Mouse (Mus musculus): ENCODE results near the gene Susd6. TPM values are rescaled to one million over a fixed set of nuclear protein-coding genes. Genes with fewer than 3 reads are reported as not detected.

The Susd6 gene
- total RNA-seq, 1 experiment = 49.5 TPM

DNA sequence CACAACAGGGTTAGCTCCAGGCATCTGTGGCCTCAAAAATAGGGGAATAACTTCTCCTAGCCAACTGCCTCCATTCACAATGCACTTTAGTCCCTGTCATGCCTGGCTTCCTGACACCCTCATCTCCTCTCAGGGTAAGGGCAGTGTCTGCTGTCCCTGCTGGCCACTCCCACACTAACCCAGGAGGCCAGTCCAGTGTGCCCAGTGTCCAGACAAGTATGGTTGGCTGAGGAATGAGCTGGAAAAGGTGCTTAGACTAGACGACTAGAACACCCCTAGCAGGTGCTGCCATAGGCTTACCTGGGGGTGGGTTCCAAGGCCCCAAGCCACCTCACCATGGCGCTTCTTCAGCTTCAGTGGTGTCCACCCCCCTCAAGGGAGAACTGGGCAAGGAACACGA, 88.3 kb downstream of the Susd6 start:
- Histone ChIP-seq H3K9ac (ENCODE audit: insufficient read depth, low read depth, low read length, poor library complexity, severe bottlenecking) (no peak overlapping the region), H3K27ac (ENCODE audit: insufficient read depth, low read depth, low read length, poor library complexity, severe bottlenecking) (no peak overlapping the region; the same call in 1 of the 2 replicates), H3K9me3 (ENCODE audit: control insufficient read depth, insufficient read depth, low read depth, low read length) (no peaks in the 10 kb centered on the region), H3K4me1 (ENCODE audit: control insufficient read depth in 2 of 2, insufficient read depth in 2 of 2, low read length in 2 of 2, poor library complexity in 1 of 2) (peaks cover 2 to 13% of the 10 kb centered on the region in 2 experiments; a peak in 2 of 4 replicates), H3K4me3 (ENCODE audit: insufficient read depth in 1 of 2, low read depth in 1 of 2, low read length in 2 of 2, poor library complexity in 1 of 2, severe bottlenecking in 1 of 2) (no peak overlapping the region), H3K36me3 (ENCODE audit: control insufficient read depth, insufficient read depth, low read length, poor library complexity, severe bottlenecking) (peaks cover 23% of the 10 kb centered on the region; the same call in 1 of the 2 replicates)
- no peak for DNase-seq (ENCODE audit: low read depth, low spot score)
- TF ChIP-seq MAFK (IDR thresholded peaks at IDR 0.05; ENCODE audit: insufficient read depth, low read depth, low read length) (no peak), CHD2 (IDR thresholded peaks at IDR 0.05; ENCODE audit: low read depth, low read length) (no peak), ZC3H11A (IDR thresholded peaks at IDR 0.05; ENCODE audit: borderline replicate concordance, low read depth, low read length) (no peak), ZNF384 (IDR thresholded peaks at IDR 0.05; ENCODE audit: low read depth, low read length) (no peak), HCFC1 (IDR thresholded peaks at IDR 0.05; ENCODE audit: borderline replicate concordance, insufficient read depth, low read length) (no peak)
- in situ Hi-C loops (cut with MboI; ENCODE audit: low sequenced_read_pairs in 2 of 2, unreplicated experiment in 2 of 2) = no loop called here

DNA sequence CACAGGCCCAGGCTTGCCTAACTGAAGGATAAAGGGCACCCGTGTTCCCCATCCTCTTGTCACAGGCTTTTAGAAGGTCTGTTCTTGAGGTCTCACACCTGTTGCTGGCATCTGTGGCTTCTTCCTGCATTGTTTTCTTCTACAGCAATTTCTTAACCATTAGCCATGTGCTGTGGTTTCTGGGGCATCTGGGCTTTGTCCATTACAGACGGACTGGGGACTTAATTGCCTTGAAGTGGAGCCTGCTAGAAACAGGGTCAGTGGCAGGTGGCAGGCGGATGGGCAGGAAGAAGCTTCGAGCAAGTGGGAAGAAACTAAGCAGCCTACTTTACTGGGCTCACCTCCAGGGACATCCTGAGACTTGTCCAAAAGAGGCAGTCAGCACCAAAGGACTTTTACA, 89.0 kb downstream of the Susd6 start:
- H3K9ac ChIP-seq (ENCODE audit: insufficient read depth, low read depth, low read length, poor library complexity, severe bottlenecking) = no peak overlapping the region
- DNase-seq (ENCODE audit: low read depth, low spot score) = no peak
- no peak overlapping the region for H3K4me3 ChIP-seq (ENCODE audit: insufficient read depth in 1 of 2, low read depth in 1 of 2, low read length in 2 of 2, poor library complexity in 1 of 2, severe bottlenecking in 1 of 2)
- H3K9me3 ChIP-seq (ENCODE audit: control insufficient read depth, insufficient read depth, low read depth, low read length) = no peaks in the 10 kb centered on the region
- H3K4me1 ChIP-seq (ENCODE audit: control insufficient read depth in 2 of 2, insufficient read depth in 2 of 2, low read length in 2 of 2, poor library complexity in 1 of 2) = peaks cover 2 to 18% of the 10 kb centered on the region in 2 experiments; a peak in 2 of 4 replicates
- H3K36me3 ChIP-seq (ENCODE audit: control insufficient read depth, insufficient read depth, low read length, poor library complexity, severe bottlenecking) = peaks cover 19% of the 10 kb centered on the region; the same call in 1 of the 2 replicates
- in situ Hi-C loops (cut with MboI; ENCODE audit: low sequenced_read_pairs in 2 of 2, unreplicated experiment in 2 of 2) = no loop called here
- H3K27ac ChIP-seq (ENCODE audit: insufficient read depth, low read depth, low read length, poor library complexity, severe bottlenecking) = no peak overlapping the region
- TF ChIP-seq CHD2 (IDR thresholded peaks at IDR 0.05; ENCODE audit: low read depth, low read length) (no peak), HCFC1 (IDR thresholded peaks at IDR 0.05; ENCODE audit: borderline replicate concordance, insufficient read depth, low read length) (no peak), MAFK (IDR thresholded peaks at IDR 0.05; ENCODE audit: insufficient read depth, low read depth, low read length) (no peak)

DNA sequence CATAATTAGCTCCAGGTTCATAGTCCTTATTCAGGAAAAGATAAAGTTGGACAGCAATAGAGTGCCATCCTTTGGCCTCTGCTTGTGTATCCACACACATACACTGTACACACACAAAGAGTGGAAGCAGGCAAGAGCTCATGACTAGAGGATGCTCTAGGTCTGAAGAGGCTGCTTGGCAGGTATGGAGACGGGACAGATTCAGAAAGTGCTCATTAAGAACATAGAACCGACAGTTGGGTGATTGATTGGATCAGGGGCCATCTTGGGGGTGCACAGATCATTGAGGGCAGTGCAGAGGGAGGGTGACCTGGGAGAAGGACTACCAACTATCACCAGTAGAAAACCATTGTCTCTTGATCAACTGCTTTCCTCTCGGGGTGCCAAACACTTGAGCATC, 90.8 kb downstream of the Susd6 start:
- TF ChIP-seq ZC3H11A (IDR thresholded peaks at IDR 0.05; ENCODE audit: borderline replicate concordance, low read depth, low read length) (no peak), ZNF384 (IDR thresholded peaks at IDR 0.05; ENCODE audit: low read depth, low read length) (no peak), CHD2 (IDR thresholded peaks at IDR 0.05; ENCODE audit: low read depth, low read length) (no peak), HCFC1 (IDR thresholded peaks at IDR 0.05; ENCODE audit: borderline replicate concordance, insufficient read depth, low read length) (no peak), MAFK (IDR thresholded peaks at IDR 0.05; ENCODE audit: insufficient read depth, low read depth, low read length) (no peak)
- Histone ChIP-seq H3K9me3 (ENCODE audit: control insufficient read depth, insufficient read depth, low read depth, low read length) (no peaks in the 10 kb centered on the region), H3K9ac (ENCODE audit: insufficient read depth, low read depth, low read length, poor library complexity, severe bottlenecking) (no peak overlapping the region), H3K36me3 (ENCODE audit: control insufficient read depth, insufficient read depth, low read length, poor library complexity, severe bottlenecking) (peaks cover 18% of the 10 kb centered on the region; the same call in 1 of the 2 replicates), H3K4me1 (ENCODE audit: control insufficient read depth in 2 of 2, insufficient read depth in 2 of 2, low read length in 2 of 2, poor library complexity in 1 of 2) (peaks cover 2 to 21% of the 10 kb centered on the region in 2 experiments; a peak in 2 of 4 replicates), H3K27ac (ENCODE audit: insufficient read depth, low read depth, low read length, poor library complexity, severe bottlenecking) (no peak overlapping the region), H3K4me3 (ENCODE audit: insufficient read depth in 1 of 2, low read depth in 1 of 2, low read length in 2 of 2, poor library complexity in 1 of 2, severe bottlenecking in 1 of 2) (no peak overlapping the region)
- in situ Hi-C loops (cut with MboI; ENCODE audit: low sequenced_read_pairs in 2 of 2, unreplicated experiment in 2 of 2) = loop anchor here in 1 of 2 experiments (10.0 kb wide), 1 partner anchor 116 kb away; the partner anchor contains the start of gene Ccdc177
- no peak for DNase-seq (ENCODE audit: low read depth, low spot score)

DNA sequence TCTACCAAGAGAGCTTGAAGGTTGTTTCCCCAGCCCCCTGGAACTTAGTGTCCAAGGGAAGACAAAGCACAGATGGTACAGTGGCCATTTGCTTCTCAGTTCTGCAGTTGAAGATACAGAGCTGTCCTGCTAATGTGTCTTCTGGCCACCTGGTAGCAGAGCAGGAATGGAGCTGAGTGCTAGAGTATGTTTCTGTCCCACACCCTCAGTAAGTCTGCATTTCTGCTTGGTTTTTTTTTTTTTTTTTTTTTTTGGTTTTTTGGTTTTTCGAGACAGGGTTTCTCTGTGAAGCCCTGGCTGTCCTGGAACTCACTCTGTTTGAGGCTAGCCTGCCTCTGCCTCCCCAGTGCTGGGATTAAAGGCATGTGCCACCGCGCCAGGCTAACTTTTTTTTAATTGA, 93.0 kb downstream of the Susd6 start:
- peak overlapping the region; percentile 96; the same call in 1 of the 2 replicates for H3K27ac ChIP-seq (ENCODE audit: insufficient read depth, low read depth, low read length, poor library complexity, severe bottlenecking)
- in situ Hi-C loops (cut with MboI; ENCODE audit: low sequenced_read_pairs in 2 of 2, unreplicated experiment in 2 of 2) = loop anchor here in 1 of 2 experiments (10.0 kb wide), 1 partner anchor 118 kb away; the partner anchor contains the start of gene Ccdc177
- H3K9ac ChIP-seq (ENCODE audit: insufficient read depth, low read depth, low read length, poor library complexity, severe bottlenecking) = no peak overlapping the region
- DNase-seq (ENCODE audit: low read depth, low spot score) = no peak
- peaks cover 2 to 28% of the 10 kb centered on the region in 2 experiments; a peak in 2 of 4 replicates for H3K4me1 ChIP-seq (ENCODE audit: control insufficient read depth in 2 of 2, insufficient read depth in 2 of 2, low read length in 2 of 2, poor library complexity in 1 of 2)
- H3K36me3 ChIP-seq (ENCODE audit: control insufficient read depth, insufficient read depth, low read length, poor library complexity, severe bottlenecking) = peaks cover 3% of the 10 kb centered on the region; the same call in 1 of the 2 replicates
- H3K9me3 ChIP-seq (ENCODE audit: control insufficient read depth, insufficient read depth, low read depth, low read length) = no peaks in the 10 kb centered on the region
- TF ChIP-seq CHD2 (IDR thresholded peaks at IDR 0.05; ENCODE audit: low read depth, low read length) (no peak), ZNF384 (IDR thresholded peaks at IDR 0.05; ENCODE audit: low read depth, low read length) (peak; percentile 53; the same call in 1 of the 2 replicates)
- no peak overlapping the region for H3K4me3 ChIP-seq (ENCODE audit: insufficient read depth in 1 of 2, low read depth in 1 of 2, low read length in 2 of 2, poor library complexity in 1 of 2, severe bottlenecking in 1 of 2)
